24 mouse cellular contexts compared by ENCODE assay signal in the genomic region with DNA sequence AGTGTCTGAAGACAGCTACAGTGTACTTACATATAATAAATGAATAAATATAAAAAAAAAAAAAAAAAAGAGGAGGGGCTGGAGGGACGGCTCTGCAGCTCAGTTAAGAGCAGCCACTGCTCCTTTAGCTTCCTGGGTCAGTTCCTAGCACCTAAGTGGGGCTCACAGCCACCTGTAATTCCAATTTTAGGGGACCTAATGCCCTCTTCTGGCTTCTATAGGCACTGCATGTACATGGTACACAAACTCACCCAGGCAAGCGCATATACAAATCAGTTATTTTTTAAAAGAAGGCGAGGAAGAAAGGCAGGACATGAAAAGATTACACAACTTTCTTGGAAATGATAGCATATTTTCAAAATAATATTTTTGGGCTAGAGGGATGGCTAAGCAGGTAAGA.
DNase-seq lines count a peak whose midpoint lies in the region; ATAC-seq and TF ChIP-seq lines count a peak whose summit lies in the region.
"Had no signal": no experiment of that assay in that cellular context is flagged by ENCODE, and none has a peak within 500 bp of the region (broad histone marks: within the 10 kb centered on the region; RNA-seq: fewer than 3 reads in every experiment).

No protein-coding gene starts in this region.

- no peak for TF ChIP-seq EP300 in ES-Bruce4 (IDR thresholded peaks at IDR 0.05; ENCODE audit: insufficient read depth, low read depth, low read length)
- TF ChIP-seq EP300 in stomach, postnatal 0 days (optimal IDR thresholded peaks at IDR 0.05) = no peak

- H3K27ac ChIP-seq in hindbrain, postnatal 0 days = no peak overlapping the region
- H3K27ac ChIP-seq in hindbrain, embryonic 12.5 days = no peak overlapping the region
- no peak overlapping the region for H3K27ac ChIP-seq in layer of hippocampus, adult 2 months
- H3K27ac ChIP-seq in ES-Bruce4 (ENCODE audit: insufficient read depth, low read length) = no peak overlapping the region
- H3K27ac ChIP-seq in stomach, postnatal 0 days (replicated peaks) = no peak overlapping the region
- H3K27ac ChIP-seq: forebrain, embryonic 10.5 days; forebrain, embryonic 13.5 days; hindbrain, embryonic 13.5 days had no signal

- no peaks in the 10 kb centered on the region for H3K9me3 ChIP-seq in hindbrain, postnatal 0 days (ENCODE audit: low read length)
- no peaks in the 10 kb centered on the region for H3K9me3 ChIP-seq in hindbrain, embryonic 12.5 days (replicated peaks)
- H3K9me3 ChIP-seq in ES-Bruce4 (replicated peaks; ENCODE audit: control insufficient read depth, insufficient read depth, low read length, poor library complexity, severe bottlenecking) = no peaks in the 10 kb centered on the region
- no peaks in the 10 kb centered on the region for H3K9me3 ChIP-seq in stomach, postnatal 0 days (ENCODE audit: control insufficient read depth, low read length)
- H3K9me3 ChIP-seq: forebrain, embryonic 10.5 days; forebrain, embryonic 13.5 days; hindbrain, embryonic 13.5 days had no signal

- no peak overlapping the region for H3K4me2 ChIP-seq in hindbrain, postnatal 0 days (ENCODE audit: low read depth, low read length)
- no peak overlapping the region for H3K4me2 ChIP-seq in hindbrain, embryonic 12.5 days (replicated peaks)
- no peak overlapping the region for H3K4me2 ChIP-seq in stomach, postnatal 0 days (replicated peaks; ENCODE audit: low read depth)
- H3K4me2 ChIP-seq: forebrain, embryonic 13.5 days; heart, embryonic 11.5 days; hindbrain, embryonic 13.5 days had no signal

- no peak for DNase-seq in hindbrain, postnatal 0 days (ENCODE audit: low spot score)
- DNase-seq in layer of hippocampus, adult 2 months (ENCODE audit: low spot score in 2 of 2) = no peak
- DNase-seq in layer of hippocampus, postnatal 36 days = no peak
- no peak for DNase-seq in stomach, postnatal 0 days (ENCODE audit: low spot score)
- DNase-seq in cerebellum, adult 9-11 months = no peak
- DNase-seq in thymus, postnatal 4 days = no peak
- DNase-seq: adrenal gland, adult 2 months; adrenal gland, postnatal 14 days; cerebellum, adult 11 months; cerebellum, adult 2 months; cerebellum, postnatal 10 days; cerebellum, postnatal 36 days; embryo, embryonic 11 days; gastrocnemius, postnatal 10 days; heart, adult 11 months; kidney, adult 11 months had no signal

- peaks cover 12% of the 10 kb centered on the region; the same call in 1 of the 2 replicates for H3K27me3 ChIP-seq in hindbrain, postnatal 0 days (ENCODE audit: insufficient read depth, low read length)
- H3K27me3 ChIP-seq in hindbrain, embryonic 12.5 days = no peaks in the 10 kb centered on the region
- no peaks in the 10 kb centered on the region for H3K27me3 ChIP-seq in ES-Bruce4 (ENCODE audit: control insufficient read depth, insufficient read depth, low read length, poor library complexity, severe bottlenecking)
- H3K27me3 ChIP-seq in stomach, postnatal 0 days (ENCODE audit: control insufficient read depth, insufficient read depth, low read length) = no peaks in the 10 kb centered on the region

- no peak overlapping the region for H3K9ac ChIP-seq in hindbrain, postnatal 0 days (replicated peaks; ENCODE audit: low read length)
- no peak overlapping the region for H3K9ac ChIP-seq in hindbrain, embryonic 12.5 days
- H3K9ac ChIP-seq in ES-Bruce4 (ENCODE audit: low read depth, poor library complexity, severe bottlenecking) = no peak overlapping the region
- no peak overlapping the region for H3K9ac ChIP-seq in stomach, postnatal 0 days (ENCODE audit: low read length)
- H3K9ac ChIP-seq: forebrain, embryonic 13.5 days; hindbrain, embryonic 13.5 days had no signal

- no peaks in the 10 kb centered on the region for H3K36me3 ChIP-seq in hindbrain, postnatal 0 days (ENCODE audit: insufficient read depth, low read length)
- H3K36me3 ChIP-seq in hindbrain, embryonic 12.5 days = no peaks in the 10 kb centered on the region
- H3K36me3 ChIP-seq in ES-Bruce4 (ENCODE audit: control insufficient read depth, insufficient read depth, low read length, poor library complexity, severe bottlenecking) = no peaks in the 10 kb centered on the region
- H3K36me3 ChIP-seq in stomach, postnatal 0 days (ENCODE audit: control insufficient read depth, insufficient read depth, low read length) = no peaks in the 10 kb centered on the region
- H3K36me3 ChIP-seq: forebrain, embryonic 10.5 days; hindbrain, embryonic 13.5 days had no signal

- H3K4me3 ChIP-seq in hindbrain, postnatal 0 days (ENCODE audit: low read length) = no peak overlapping the region
- H3K4me3 ChIP-seq in hindbrain, embryonic 12.5 days = no peak overlapping the region
- no peak overlapping the region for H3K4me3 ChIP-seq in layer of hippocampus, adult 2 months
- H3K4me3 ChIP-seq in ES-Bruce4 (ENCODE audit: low read depth, low read length) = no peak overlapping the region
- H3K4me3 ChIP-seq in stomach, postnatal 0 days (ENCODE audit: low read depth, low read length) = no peak overlapping the region
- H3K4me3 ChIP-seq: forebrain, embryonic 10.5 days; forebrain, embryonic 13.5 days; hindbrain, embryonic 13.5 days had no signal

- no peak for ATAC-seq in hindbrain, postnatal 0 days
- no peak for ATAC-seq in hindbrain, embryonic 12.5 days (ENCODE audit: low FRiP score)
- no peak for ATAC-seq in stomach, postnatal 0 days (ENCODE audit: low FRiP score, low TSS enrichment)
- ATAC-seq: forebrain, embryonic 13.5 days; hindbrain, embryonic 16.5 days; inflammation-experienced regulatory T-cells, adult 6 months had no signal

- 97% methylated on average over 3 of the region's 3 CpGs for WGBS in hindbrain, postnatal 0 days
- WGBS in hindbrain, embryonic 12.5 days = 94% methylated on average over 3 of the region's 3 CpGs
- 95% methylated on average over 3 of the region's 3 CpGs for WGBS in stomach, postnatal 0 days

- no peaks in the 10 kb centered on the region for H3K4me1 ChIP-seq in hindbrain, postnatal 0 days (ENCODE audit: insufficient read depth, low read length)
- peaks cover 16% of the 10 kb centered on the region for H3K4me1 ChIP-seq in hindbrain, embryonic 12.5 days
- H3K4me1 ChIP-seq in ES-Bruce4 (ENCODE audit: control insufficient read depth, insufficient read depth, low read length) = no peaks in the 10 kb centered on the region
- peaks cover 2% of the 10 kb centered on the region; the same call in 1 of the 2 replicates for H3K4me1 ChIP-seq in stomach, postnatal 0 days (replicated peaks; ENCODE audit: control insufficient read depth, insufficient read depth)

- TF ChIP-seq CTCF in hindbrain, postnatal 0 days (IDR thresholded peaks at IDR 0.05; ENCODE audit: low read depth) = peak; percentile 16; the same call in 1 of the 2 replicates
- TF ChIP-seq CTCF in layer of hippocampus, adult 2 months (conservative IDR thresholded peaks at IDR 0.05) = peak; percentile 27
- TF ChIP-seq CTCF in ES-Bruce4 (IDR thresholded peaks at IDR 0.05; ENCODE audit: low read depth, low read length) = peak; percentile 13
- peak; percentile 30 for TF ChIP-seq CTCF in stomach, postnatal 0 days (IDR thresholded peaks at IDR 0.05; ENCODE audit: low read depth)

- no peak for TF ChIP-seq POLR2A in ES-Bruce4 (IDR thresholded peaks at IDR 0.05; ENCODE audit: insufficient read depth, low read length)
